Mouse (Mus musculus): ENCODE results near the gene Gm45711.

Gene Gm45711

GRCm38 (mm10) chr8:104242038-104242644, 67.7 kb downstream of the Gm45711 start:
- no peak for DNase-seq (ENCODE audit: low read depth)

- DNase-seq (ENCODE audit: low read depth), result no peak
These were observed 70.4 kb downstream of the Gm45711 start for GRCm38 (mm10) chr8:104239418-104239861.

GRCm38 (mm10) chr8:104234573-104234972, 75.3 kb downstream of the Gm45711 start:
- no peak for DNase-seq (ENCODE audit: low read depth)

GRCm38 (mm10) chr8:104232919-104233318, 77.0 kb downstream of the Gm45711 start:
- DNase-seq (ENCODE audit: low read depth), result no peak

- no peak for DNase-seq (ENCODE audit: low read depth)
These were observed 77.8 kb downstream of the Gm45711 start for GRCm38 (mm10) chr8:104232039-104232438.

All from c-Kit-positive CD71-negative TER-119-negative erythroid progenitor cells, embryonic 14.5 days (primary cell).